Mouse (Mus musculus): ENCODE data around the gene Nat8f2. TPM values are rescaled to one million over a fixed set of nuclear protein-coding genes. Genes with fewer than 3 reads are reported as not detected.
"Not testable (repeated sequence)": the region's sequence is repeated elsewhere in the genome, so short reads cannot be mapped to it uniquely, and the experiment has no call there.

Gene Nat8f2
- polyA plus RNA-seq, 1 experiment from 2014 or later: not detected

DNA sequence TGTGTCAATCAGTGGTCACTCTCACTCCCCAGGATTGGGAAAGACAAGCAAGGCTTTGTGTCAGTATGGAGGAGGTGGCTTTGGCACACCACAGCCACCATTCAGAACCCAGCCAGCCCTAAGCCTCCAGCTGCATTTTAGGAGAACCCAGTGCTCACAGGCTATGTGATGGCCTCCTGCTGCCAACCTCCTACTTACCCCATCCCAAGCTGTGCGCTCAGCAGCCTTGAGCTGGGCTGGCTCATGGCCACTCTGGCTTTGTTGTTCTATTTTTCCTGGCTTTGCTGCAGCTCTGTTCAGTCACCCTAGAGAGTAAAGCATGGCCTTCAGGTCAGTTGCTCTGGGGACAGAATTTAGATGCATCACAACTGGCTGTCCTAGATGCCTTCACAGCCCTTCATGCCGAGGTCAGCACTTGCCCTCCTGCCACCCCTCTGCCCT is 38.0 kb upstream of the Nat8f2 start:
- H3K4me1 ChIP-seq (ENCODE audit: control insufficient read depth, insufficient read depth, low read length); H3K27me3 ChIP-seq (ENCODE audit: control insufficient read depth, insufficient read depth, low read length); H3K4me3 ChIP-seq (ENCODE audit: low read depth, low read length); H3K27ac ChIP-seq (replicated peaks; ENCODE audit: low read depth, low read length); DNase-seq (ENCODE audit: low spot score); H3K9me3 ChIP-seq (ENCODE audit: control insufficient read depth, low read length); ATAC-seq (ENCODE audit: insufficient number of reproducible peaks, low FRiP score, low TSS enrichment, low read depth); H3K4me2 ChIP-seq (ENCODE audit: low read depth, severe bottlenecking); H3K9ac ChIP-seq (ENCODE audit: low read length); H3K36me3 ChIP-seq (ENCODE audit: control insufficient read depth, insufficient read depth, low read length): not testable (repeated sequence)
- 70% methylated on average over 2 of the region's 2 CpGs for WGBS

GRCm38 (mm10) chr6:85904642-85905061 is 35.7 kb upstream of the Nat8f2 start, which contains the start of gene Nat8f4:
Gene Nat8f4, minus strand, starts transcription at chr6:85904884.
- not testable (repeated sequence) for H3K4me3 ChIP-seq (ENCODE audit: low read depth, low read length); H3K36me3 ChIP-seq (ENCODE audit: control insufficient read depth, insufficient read depth, low read length); H3K9me3 ChIP-seq (ENCODE audit: control insufficient read depth, low read length); H3K4me1 ChIP-seq (ENCODE audit: control insufficient read depth, insufficient read depth, low read length); H3K4me2 ChIP-seq (ENCODE audit: low read depth, severe bottlenecking); H3K27me3 ChIP-seq (ENCODE audit: control insufficient read depth, insufficient read depth, low read length); ATAC-seq (ENCODE audit: insufficient number of reproducible peaks, low FRiP score, low TSS enrichment, low read depth); H3K27ac ChIP-seq (replicated peaks; ENCODE audit: low read depth, low read length); H3K9ac ChIP-seq (ENCODE audit: low read length)
- 19% methylated on average over 20 of the region's 20 CpGs for WGBS
- DNase-seq (ENCODE audit: low spot score): peak; percentile 58

DNA sequence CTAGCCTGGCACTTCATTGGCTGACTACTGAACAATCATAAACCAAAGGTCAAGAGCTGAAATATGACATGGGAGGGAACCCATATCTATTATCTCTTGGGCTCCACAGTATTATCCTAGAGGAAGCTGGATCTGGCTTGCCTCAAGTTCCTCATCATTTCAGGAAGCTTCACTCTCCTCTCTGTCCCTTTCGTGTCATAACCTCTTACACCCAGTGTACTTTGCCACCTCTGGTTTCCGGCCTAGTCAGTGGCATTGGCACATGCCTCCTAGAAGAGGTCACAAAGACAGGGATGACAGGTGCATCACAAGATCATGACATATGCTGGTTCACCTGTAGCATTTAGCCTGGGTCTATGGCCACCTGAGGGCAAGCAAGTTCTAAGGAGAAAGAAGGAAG is 33.3 kb upstream of the Nat8f2 start:
- Histone ChIP-seq H3K36me3 (ENCODE audit: control insufficient read depth, insufficient read depth, low read length) (no peaks in the 10 kb centered on the region), H3K27me3 (ENCODE audit: control insufficient read depth, insufficient read depth, low read length) (no peaks in the 10 kb centered on the region), H3K9ac (ENCODE audit: low read length) (no peak overlapping the region), H3K4me2 (ENCODE audit: low read depth, severe bottlenecking) (no peak overlapping the region), H3K4me3 (ENCODE audit: low read depth, low read length) (no peak overlapping the region), H3K4me1 (ENCODE audit: control insufficient read depth, insufficient read depth, low read length) (no peaks in the 10 kb centered on the region), H3K27ac (replicated peaks; ENCODE audit: low read depth, low read length) (no peak overlapping the region), H3K9me3 (ENCODE audit: control insufficient read depth, low read length) (no peaks in the 10 kb centered on the region)
- ATAC-seq (ENCODE audit: insufficient number of reproducible peaks, low FRiP score, low TSS enrichment, low read depth): no peak
- no peak for DNase-seq (ENCODE audit: low spot score)
- WGBS: 86% methylated on average over 2 of the region's 2 CpGs

DNA sequence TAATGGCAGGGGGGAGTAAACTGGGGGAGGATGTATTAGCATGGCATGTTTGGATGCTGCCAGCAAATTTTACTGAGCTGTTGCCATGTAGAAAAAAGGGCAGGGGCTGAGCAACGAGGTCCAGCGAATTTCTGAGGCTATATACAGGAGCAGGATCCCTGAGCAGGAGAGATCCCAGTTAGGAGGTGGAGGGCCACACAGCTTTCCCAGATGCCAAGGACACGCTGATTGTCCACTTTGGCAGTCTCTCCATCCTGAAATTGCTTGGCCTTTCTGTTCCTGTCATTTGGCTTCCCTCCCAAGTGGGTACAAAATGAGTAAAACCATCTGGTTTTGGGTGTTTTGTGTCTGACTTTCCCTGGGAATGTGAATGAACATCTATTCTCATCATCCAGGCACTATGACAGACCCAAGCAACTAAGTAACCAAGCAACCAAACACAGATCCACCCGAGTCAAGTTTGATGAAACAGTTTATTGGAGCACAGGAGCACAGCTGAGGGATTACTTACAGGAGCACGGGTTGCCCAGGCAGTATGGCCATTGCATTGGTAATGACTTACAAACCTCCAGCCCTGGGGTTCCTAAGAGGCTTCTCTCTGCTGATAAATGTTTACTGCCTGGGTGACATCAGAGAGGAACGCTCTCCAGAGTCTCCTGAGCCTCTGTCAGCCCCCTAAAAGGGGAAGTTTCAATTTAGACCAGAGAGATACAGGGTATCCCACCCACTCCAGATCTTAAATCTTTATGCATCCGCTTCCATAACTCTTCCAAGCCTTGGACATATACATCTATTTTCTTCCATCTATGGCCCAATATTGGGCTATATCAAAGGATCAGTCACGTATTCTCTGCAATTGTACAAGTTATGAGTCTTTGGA is 29.9 kb upstream of the Nat8f2 start:
- H3K9me3 ChIP-seq (ENCODE audit: control insufficient read depth, low read length); DNase-seq (ENCODE audit: low spot score); H3K27me3 ChIP-seq (ENCODE audit: control insufficient read depth, insufficient read depth, low read length); H3K9ac ChIP-seq (ENCODE audit: low read length); H3K36me3 ChIP-seq (ENCODE audit: control insufficient read depth, insufficient read depth, low read length); ATAC-seq (ENCODE audit: insufficient number of reproducible peaks, low FRiP score, low TSS enrichment, low read depth); H3K4me3 ChIP-seq (ENCODE audit: low read depth, low read length); H3K27ac ChIP-seq (replicated peaks; ENCODE audit: low read depth, low read length); H3K4me1 ChIP-seq (ENCODE audit: control insufficient read depth, insufficient read depth, low read length); H3K4me2 ChIP-seq (ENCODE audit: low read depth, severe bottlenecking): not testable (repeated sequence)
- 72% methylated on average over 7 of the region's 8 CpGs for WGBS

GRCm38 (mm10) chr6:85895061-85895648 is 26.2 kb upstream of the Nat8f2 start:
- peak; percentile 23 for DNase-seq (ENCODE audit: low spot score)

GRCm38 (mm10) chr6:85888961-85889360 is 20.0 kb upstream of the Nat8f2 start:
- H3K36me3 ChIP-seq (ENCODE audit: control insufficient read depth, insufficient read depth, low read length): no peaks in the 10 kb centered on the region
- ATAC-seq (ENCODE audit: insufficient number of reproducible peaks, low FRiP score, low TSS enrichment, low read depth) (no peak), DNase-seq (ENCODE audit: low spot score) (peak; percentile 6)
- H3K4me3 ChIP-seq (ENCODE audit: low read depth, low read length): no peak overlapping the region
- no peaks in the 10 kb centered on the region for H3K4me1 ChIP-seq (ENCODE audit: control insufficient read depth, insufficient read depth, low read length)
- no peaks in the 10 kb centered on the region; the same call in 1 of the 2 replicates for H3K9me3 ChIP-seq (ENCODE audit: control insufficient read depth, low read length)
- no peak overlapping the region for H3K27ac ChIP-seq (replicated peaks; ENCODE audit: low read depth, low read length)
- H3K4me2 ChIP-seq (ENCODE audit: low read depth, severe bottlenecking): no peak overlapping the region
- H3K9ac ChIP-seq (ENCODE audit: low read length): no peak overlapping the region
- WGBS: 87% methylated on average over 2 of the region's 2 CpGs
- no peaks in the 10 kb centered on the region for H3K27me3 ChIP-seq (ENCODE audit: control insufficient read depth, insufficient read depth, low read length)

More at GRCm38 (mm10) chr6:85895061-85895648, 26.2 kb upstream of the Nat8f2 start:
- H3K27me3 ChIP-seq (ENCODE audit: control insufficient read depth, insufficient read depth, low read length); H3K4me1 ChIP-seq (ENCODE audit: control insufficient read depth, insufficient read depth, low read length); H3K4me3 ChIP-seq (ENCODE audit: low read depth, low read length); H3K9me3 ChIP-seq (ENCODE audit: control insufficient read depth, low read length); H3K4me2 ChIP-seq (ENCODE audit: low read depth, severe bottlenecking); ATAC-seq (ENCODE audit: insufficient number of reproducible peaks, low FRiP score, low TSS enrichment, low read depth); H3K36me3 ChIP-seq (ENCODE audit: control insufficient read depth, insufficient read depth, low read length); H3K27ac ChIP-seq (replicated peaks; ENCODE audit: low read depth, low read length); H3K9ac ChIP-seq (ENCODE audit: low read length): not testable (repeated sequence)
- WGBS: 76% methylated on average over 25 of the region's 25 CpGs

DNA sequence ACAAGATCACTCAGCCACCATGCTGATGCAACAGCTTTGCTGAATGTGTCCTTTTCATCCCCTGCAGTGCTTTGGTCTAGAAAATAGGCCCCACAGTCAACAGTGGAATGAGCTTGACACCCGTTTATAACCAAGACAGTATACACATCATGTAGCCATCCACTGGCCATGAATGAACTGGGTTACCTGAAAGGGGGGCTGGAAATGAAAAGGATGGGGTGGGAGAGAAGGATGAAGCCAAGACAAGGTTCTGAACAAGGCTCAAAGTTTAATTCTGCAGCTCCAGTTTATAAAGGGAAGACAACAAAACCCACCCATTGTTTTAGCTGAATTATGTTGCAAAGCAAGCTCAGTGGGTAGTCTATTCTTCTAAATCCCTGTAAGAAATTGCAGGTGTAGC is 15.4 kb upstream of the Nat8f2 start:
- DNase-seq (ENCODE audit: low spot score) (no peak), ATAC-seq (ENCODE audit: insufficient number of reproducible peaks, low FRiP score, low TSS enrichment, low read depth) (no peak)
- Histone ChIP-seq H3K27ac (replicated peaks; ENCODE audit: low read depth, low read length) (no peak overlapping the region), H3K4me2 (ENCODE audit: low read depth, severe bottlenecking) (no peak overlapping the region), H3K27me3 (ENCODE audit: control insufficient read depth, insufficient read depth, low read length) (no peaks in the 10 kb centered on the region), H3K9me3 (ENCODE audit: control insufficient read depth, low read length) (peaks cover 5% of the 10 kb centered on the region; the same call in 1 of the 2 replicates), H3K36me3 (ENCODE audit: control insufficient read depth, insufficient read depth, low read length) (no peaks in the 10 kb centered on the region), H3K4me1 (ENCODE audit: control insufficient read depth, insufficient read depth, low read length) (no peaks in the 10 kb centered on the region), H3K4me3 (ENCODE audit: low read depth, low read length) (no peak overlapping the region), H3K9ac (ENCODE audit: low read length) (no peak overlapping the region)
- WGBS: 88% methylated on average over 1 of the region's 1 CpGs

DNA sequence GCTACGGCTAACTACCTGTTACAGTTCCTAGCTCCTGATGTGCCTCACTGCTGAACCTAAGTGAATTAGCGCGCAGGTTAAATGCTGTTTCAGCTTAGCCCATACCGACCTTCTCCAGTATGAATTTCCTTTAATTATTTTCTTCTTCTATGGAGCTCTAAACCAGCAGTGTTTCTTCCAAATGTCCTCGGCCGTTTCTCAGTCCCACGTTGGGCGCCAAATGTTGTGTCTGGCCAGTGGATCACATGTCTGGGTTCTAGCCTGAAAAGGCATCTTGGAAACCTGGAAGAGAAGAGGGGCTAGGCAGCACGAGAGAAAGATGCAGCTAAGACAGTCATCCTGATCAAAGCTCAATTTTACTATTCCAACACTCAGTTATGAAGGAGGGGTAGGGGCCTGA is 14.3 kb upstream of the Nat8f2 start:
- not testable (repeated sequence) for H3K9ac ChIP-seq (ENCODE audit: low read length); H3K4me1 ChIP-seq (ENCODE audit: control insufficient read depth, insufficient read depth, low read length); H3K27me3 ChIP-seq (ENCODE audit: control insufficient read depth, insufficient read depth, low read length); H3K4me3 ChIP-seq (ENCODE audit: low read depth, low read length); DNase-seq (ENCODE audit: low spot score); H3K4me2 ChIP-seq (ENCODE audit: low read depth, severe bottlenecking); H3K9me3 ChIP-seq (ENCODE audit: control insufficient read depth, low read length); H3K27ac ChIP-seq (replicated peaks; ENCODE audit: low read depth, low read length); H3K36me3 ChIP-seq (ENCODE audit: control insufficient read depth, insufficient read depth, low read length); ATAC-seq (ENCODE audit: insufficient number of reproducible peaks, low FRiP score, low TSS enrichment, low read depth)
- 93% methylated on average over 9 of the region's 9 CpGs for WGBS
